Mouse (Mus musculus): ENCODE results near the gene Pdzd8.

The Pdzd8 gene

GRCm38 (mm10) chr19:59267417-59267963, 78.1 kb downstream of the Pdzd8 start:
- DNase-seq = no peak

- no peak for DNase-seq
These were observed 79.7 kb downstream of the Pdzd8 start for GRCm38 (mm10) chr19:59265907-59266306.

- no peak for DNase-seq
These were observed 80.6 kb downstream of the Pdzd8 start for GRCm38 (mm10) chr19:59264838-59265532.

GRCm38 (mm10) chr19:59263171-59263570, 82.4 kb downstream of the Pdzd8 start:
- no peak for DNase-seq

GRCm38 (mm10) chr19:59261604-59262003, 84.0 kb downstream of the Pdzd8 start:
- no peak for DNase-seq

- DNase-seq = no peak
These were observed 84.7 kb downstream of the Pdzd8 start, which contains the start of gene Slc18a2 for GRCm38 (mm10) chr19:59260718-59261442. Gene Slc18a2, plus strand, starts transcription at chr19:59260896.

- DNase-seq = no peak
These were observed 85.9 kb downstream of the Pdzd8 start for GRCm38 (mm10) chr19:59259633-59260032.

GRCm38 (mm10) chr19:59252651-59253050, 92.9 kb downstream of the Pdzd8 start:
- no peak for DNase-seq

GRCm38 (mm10) chr19:59248553-59249286, 96.9 kb downstream of the Pdzd8 start:
- no peak for DNase-seq

- DNase-seq = no peak
These were observed 97.4 kb downstream of the Pdzd8 start for GRCm38 (mm10) chr19:59248144-59248543.
